Mouse (Mus musculus): Measurements from ENCODE around the gene Tnfrsf18.

Tnfrsf18 gene

GRCm38 (mm10) chr4:156032856-156033255, 6.9 kb downstream of the Tnfrsf18 start:
- in situ Hi-C loops (cut with MboI, MseI) = loop anchor here (5.0 kb wide), 1 partner anchor 36 kb away; no protein-coding TSS in a partner anchor

GRCm38 (mm10) chr4:156033476-156034119, 7.6 kb downstream of the Tnfrsf18 start:
- in situ Hi-C loops (cut with MboI, MseI) = loop anchor here (5.0 kb wide), 1 partner anchor 36 kb away; no protein-coding TSS in a partner anchor

GRCm38 (mm10) chr4:156034301-156034700, 8.3 kb downstream of the Tnfrsf18 start:
- in situ Hi-C loops (cut with MboI, MseI) = loop anchor here (5.0 kb wide), 1 partner anchor 37 kb away; no protein-coding TSS in a partner anchor

GRCm38 (mm10) chr4:156034901-156035300, 8.9 kb downstream of the Tnfrsf18 start:
- in situ Hi-C loops (cut with MboI, MseI) = loop anchor here (5.0 kb wide), 1 partner anchor 38 kb away; no protein-coding TSS in a partner anchor

- in situ Hi-C loops (cut with MboI, MseI) = no loop called here
Measured at GRCm38 (mm10) chr4:156044754-156045153, 18.8 kb downstream of the Tnfrsf18 start.

GRCm38 (mm10) chr4:156049779-156050178, 23.8 kb downstream of the Tnfrsf18 start:
- in situ Hi-C loops (cut with MboI, MseI) = no loop called here

GRCm38 (mm10) chr4:156050391-156050980, 24.5 kb downstream of the Tnfrsf18 start:
- in situ Hi-C loops (cut with MboI, MseI) = no loop called here

GRCm38 (mm10) chr4:156053113-156053512, 27.1 kb downstream of the Tnfrsf18 start:
- in situ Hi-C loops (cut with MboI, MseI) = no loop called here

GRCm38 (mm10) chr4:156054130-156054529, 28.2 kb downstream of the Tnfrsf18 start:
- in situ Hi-C loops (cut with MboI, MseI) = no loop called here

GRCm38 (mm10) chr4:156054606-156055005, 28.6 kb downstream of the Tnfrsf18 start:
- in situ Hi-C loops (cut with MboI, MseI) = no loop called here

- in situ Hi-C loops (cut with MboI, MseI) = no loop called here
Measured at GRCm38 (mm10) chr4:156055173-156055572, 29.2 kb downstream of the Tnfrsf18 start.

GRCm38 (mm10) chr4:156057702-156058101, 31.7 kb downstream of the Tnfrsf18 start:
- in situ Hi-C loops (cut with MboI, MseI) = no loop called here

- in situ Hi-C loops (cut with MboI, MseI) = no loop called here
Measured at GRCm38 (mm10) chr4:156058826-156059225, 32.9 kb downstream of the Tnfrsf18 start.

GRCm38 (mm10) chr4:156059261-156059660, 33.3 kb downstream of the Tnfrsf18 start, which contains the start of gene Ttll10:
TSS of gene Ttll10 (minus strand) at chr4:156059414.
- in situ Hi-C loops (cut with MboI, MseI) = no loop called here

GRCm38 (mm10) chr4:156059713-156060112, 33.7 kb downstream of the Tnfrsf18 start:
- in situ Hi-C loops (cut with MboI, MseI) = no loop called here

GRCm38 (mm10) chr4:156063861-156064509, 38.0 kb downstream of the Tnfrsf18 start:
- in situ Hi-C loops (cut with MboI, MseI) = no loop called here

GRCm38 (mm10) chr4:156064510-156064897, 38.5 kb downstream of the Tnfrsf18 start:
- in situ Hi-C loops (cut with MboI, MseI) = no loop called here

GRCm38 (mm10) chr4:156065156-156065894, 39.4 kb downstream of the Tnfrsf18 start:
- in situ Hi-C loops (cut with MboI, MseI) = no loop called here

GRCm38 (mm10) chr4:156067256-156067949, 41.4 kb downstream of the Tnfrsf18 start:
- in situ Hi-C loops (cut with MboI, MseI) = no loop called here

GRCm38 (mm10) chr4:156069701-156070100, 43.7 kb downstream of the Tnfrsf18 start:
- in situ Hi-C loops (cut with MboI, MseI) = no loop called here

GRCm38 (mm10) chr4:156070276-156070675, 44.3 kb downstream of the Tnfrsf18 start:
- in situ Hi-C loops (cut with MboI, MseI) = no loop called here
